15 mouse cellular contexts compared by ENCODE assay signal in the genomic region with DNA sequence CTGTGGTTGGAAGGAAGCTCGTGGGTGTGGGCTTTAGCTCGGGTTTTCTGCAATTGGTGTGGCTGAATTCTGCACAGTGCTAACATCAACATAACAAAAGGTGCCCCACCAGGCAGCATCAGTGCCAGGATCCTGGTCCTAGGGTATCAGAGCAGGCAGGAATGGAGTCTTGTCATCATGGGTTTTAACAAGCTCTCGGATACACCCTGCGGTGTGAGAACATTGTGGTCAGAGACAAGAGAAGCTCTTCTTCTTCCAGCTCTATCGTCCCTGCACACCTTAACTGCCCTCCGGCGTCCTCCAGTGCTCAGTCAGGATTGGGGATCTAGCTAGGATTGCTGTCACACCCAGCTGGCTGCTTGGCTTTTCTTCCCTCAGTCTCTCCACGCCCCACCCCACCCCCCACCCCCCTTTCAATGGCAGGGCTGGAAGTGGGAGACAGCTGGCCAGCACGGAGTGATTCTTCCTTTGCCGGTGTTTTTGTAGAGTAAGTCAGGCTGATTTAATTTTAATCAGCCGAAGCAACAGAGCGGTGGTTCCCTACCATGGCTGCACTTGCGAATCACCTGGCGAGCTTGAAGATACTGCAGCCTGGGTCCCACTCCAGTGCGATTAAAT. TPM values are rescaled to one million over a fixed set of nuclear protein-coding genes. Genes with fewer than 3 reads are reported as not detected.
A peak's percentile ranks its signal among the peaks of the same experiment; 100 is the strongest.
DNase-seq lines count a peak whose midpoint lies in the region; ATAC-seq lines count a peak whose summit lies in the region.
"Had no signal": no experiment of that assay in that cellular context is flagged by ENCODE, and none has a peak within 500 bp of the region (broad histone marks: within the 10 kb centered on the region; RNA-seq: fewer than 3 reads in every experiment).

No protein-coding gene starts in this region.

- H3K27ac ChIP-seq in forebrain, embryonic 14.5 days (ENCODE audit: low read depth, low read length) = 0 out of 2 replicates have a peak overlapping the region, but pooled peaks have one; percentile 9
- H3K27ac ChIP-seq in midbrain, embryonic 10.5 days (replicated peaks) = no peak overlapping the region
- no peak overlapping the region for H3K27ac ChIP-seq in intestine, embryonic 16.5 days (ENCODE audit: low read length)
- H3K27ac ChIP-seq: limb, embryonic 10.5 days; stomach, postnatal 0 days had no signal

- DNase-seq in cerebellum, postnatal 14 days = peak; percentile 26 to 43
- no peak for DNase-seq in cerebellum, adult 11-12 months
- peak; percentile 38 for DNase-seq in forebrain, embryonic 14.5 days (ENCODE audit: low spot score)
- no peak for DNase-seq in midbrain, embryonic 10.5 days (ENCODE audit: low spot score)
- DNase-seq in retina, embryonic 14.5 days (ENCODE audit: low spot score) = peak; percentile 47
- DNase-seq in thymus, postnatal 0 days (ENCODE audit: low spot score) = no peak
- DNase-seq in adrenal gland, postnatal 25 days = no peak
- DNase-seq: adrenal gland, adult 2 months; gastrocnemius, postnatal 25 days; kidney, adult 18-20 months had no signal

- H3K27me3 ChIP-seq in forebrain, embryonic 14.5 days (replicated peaks; ENCODE audit: control insufficient read depth, insufficient read depth, low read length) = no peaks in the 10 kb centered on the region
- peaks cover 56% of the 10 kb centered on the region for H3K27me3 ChIP-seq in midbrain, embryonic 10.5 days (ENCODE audit: low read depth, poor library complexity, severe bottlenecking)
- H3K27me3 ChIP-seq in intestine, embryonic 16.5 days (replicated peaks; ENCODE audit: control insufficient read depth, insufficient read depth, low read length) = peaks cover 12% of the 10 kb centered on the region; the same call in 1 of the 2 replicates

- ATAC-seq in forebrain, embryonic 14.5 days = 0 out of 2 replicates have a peak, but pooled peaks have one; percentile 24
- ATAC-seq in intestine, embryonic 16.5 days = no peak

- peak overlapping the region; percentile 9; the same call in 1 of the 2 replicates for H3K9ac ChIP-seq in forebrain, embryonic 14.5 days (ENCODE audit: low read length)
- no peak overlapping the region for H3K9ac ChIP-seq in intestine, embryonic 16.5 days (ENCODE audit: low read depth, low read length)

- H3K4me1 ChIP-seq in forebrain, embryonic 14.5 days (ENCODE audit: control insufficient read depth, insufficient read depth, low read length) = peaks cover 13% of the 10 kb centered on the region
- peaks cover 38% of the 10 kb centered on the region for H3K4me1 ChIP-seq in midbrain, embryonic 10.5 days
- H3K4me1 ChIP-seq in intestine, embryonic 16.5 days (ENCODE audit: control insufficient read depth, insufficient read depth, low read length) = no peaks in the 10 kb centered on the region; the same call in 1 of the 2 replicates

- no peaks in the 10 kb centered on the region for H3K36me3 ChIP-seq in forebrain, embryonic 14.5 days (ENCODE audit: control insufficient read depth, insufficient read depth, low read length)
- no peaks in the 10 kb centered on the region for H3K36me3 ChIP-seq in midbrain, embryonic 10.5 days
- no peaks in the 10 kb centered on the region for H3K36me3 ChIP-seq in intestine, embryonic 16.5 days (ENCODE audit: control insufficient read depth, insufficient read depth, low read length)
- H3K36me3 ChIP-seq: limb, embryonic 10.5 days had no signal

- peak overlapping the region; percentile 2; the same call in 1 of the 2 replicates for H3K4me3 ChIP-seq in forebrain, embryonic 14.5 days (ENCODE audit: low read depth, low read length)
- peak overlapping the region; percentile 24; the same call in 1 of the 2 replicates for H3K4me3 ChIP-seq in midbrain, embryonic 10.5 days
- H3K4me3 ChIP-seq in intestine, embryonic 16.5 days (ENCODE audit: low read length) = no peak overlapping the region
- H3K4me3 ChIP-seq: erythroblast, embryonic 14.5 days; limb, embryonic 10.5 days had no signal

- H3K9me3 ChIP-seq in forebrain, embryonic 14.5 days (replicated peaks; ENCODE audit: control insufficient read depth, low read length) = no peaks in the 10 kb centered on the region
- no peaks in the 10 kb centered on the region for H3K9me3 ChIP-seq in midbrain, embryonic 10.5 days (replicated peaks)
- H3K9me3 ChIP-seq in intestine, embryonic 16.5 days (ENCODE audit: control insufficient read depth, low read length) = no peaks in the 10 kb centered on the region
- H3K9me3 ChIP-seq: limb, embryonic 10.5 days had no signal

- 8% methylated on average over 15 of the region's 15 CpGs for WGBS in forebrain, embryonic 14.5 days
- 11% methylated on average over 15 of the region's 15 CpGs for WGBS in midbrain, embryonic 10.5 days
- 24% methylated on average over 15 of the region's 15 CpGs for WGBS in intestine, embryonic 16.5 days

- peak overlapping the region; percentile 38 for H3K4me2 ChIP-seq in forebrain, embryonic 14.5 days (ENCODE audit: low read length)
- H3K4me2 ChIP-seq in intestine, embryonic 16.5 days (ENCODE audit: low read depth, low read length) = no peak overlapping the region

RNA-seq across cellular contexts. Expression of a gene that starts 46.5 kb away (rescaled TPM):
- 17.3 and 17.6 TPM in 2 replicates for polyA plus RNA-seq in forebrain, embryonic 14.5 days (2014; fragmentation: Nextera tagmentation; extraction: Ambion mirVana)
- polyA plus RNA-seq in midbrain, embryonic 10.5 days (2016; fragmentation: Nextera tagmentation; extraction: Ambion mirVana) = 2.1 and 4.2 TPM in 2 replicates
- 0.53 and 0.87 TPM in 2 replicates for polyA plus RNA-seq in thymus, postnatal 0 days (2015; fragmentation: Nextera tagmentation; extraction: Ambion mirVana)
- total RNA-seq in adrenal gland, postnatal 25 days (2021) = 0.64 TPM in 1 of 2 replicates, not detected in the other
- 4.8 and 5.6 TPM in 2 replicates for polyA plus RNA-seq in intestine, embryonic 16.5 days (2015; fragmentation: Nextera tagmentation; extraction: Ambion mirVana)
- total RNA-seq: megakaryocyte progenitor cell, adult 5-6 weeks had no signal
- polyA plus RNA-seq: erythroblast, embryonic 14.5 days had no signal

Comparison
In these comparisons a context has a peak if more than half of its experiments do, and no peak if none do; other contexts are left out.
1. DNase-seq: peak in cerebellum, postnatal 14 days (2 of 2), forebrain, embryonic 14.5 days (single experiment) and retina, embryonic 14.5 days (single experiment); none in cerebellum, adult 11-12 months (single experiment), midbrain, embryonic 10.5 days (single experiment), thymus, postnatal 0 days (single experiment) and adrenal gland, postnatal 25 days (single experiment).